Mouse (Mus musculus) kidney, adult 11 months (tissue): Measurements from ENCODE around the gene Supt16.

Experiments used
- DNase-seq: peaks from one replicate; pipeline ENCODE4 v3.0.0; 2022

Supt16 gene

GRCm38 (mm10) chr14:52197156-52197878, at the start of gene Supt16:
Supt16 (minus strand) TSS chr14:52197416.
- DNase-seq = peak; percentile 76

DNA sequence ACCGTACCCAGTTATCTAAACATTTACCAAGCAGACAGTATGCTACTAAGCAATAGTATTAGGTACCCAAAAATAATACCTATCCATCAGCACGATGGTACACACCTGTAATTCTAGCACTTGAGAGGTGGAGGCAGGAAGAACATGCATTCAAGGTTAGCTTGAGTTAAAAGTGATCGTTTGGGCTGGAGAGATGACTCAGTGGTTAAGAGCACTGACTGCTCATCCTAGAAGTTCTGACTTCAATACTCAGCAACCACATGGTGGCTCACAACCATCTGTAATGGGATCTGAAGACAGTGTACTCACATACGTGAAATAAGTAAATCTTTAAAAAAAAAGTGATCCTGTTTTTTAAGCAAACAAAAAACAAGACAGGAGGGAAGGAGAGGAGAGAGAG, 48.9 kb upstream of the Supt16 start:
- no peak for DNase-seq

DNA sequence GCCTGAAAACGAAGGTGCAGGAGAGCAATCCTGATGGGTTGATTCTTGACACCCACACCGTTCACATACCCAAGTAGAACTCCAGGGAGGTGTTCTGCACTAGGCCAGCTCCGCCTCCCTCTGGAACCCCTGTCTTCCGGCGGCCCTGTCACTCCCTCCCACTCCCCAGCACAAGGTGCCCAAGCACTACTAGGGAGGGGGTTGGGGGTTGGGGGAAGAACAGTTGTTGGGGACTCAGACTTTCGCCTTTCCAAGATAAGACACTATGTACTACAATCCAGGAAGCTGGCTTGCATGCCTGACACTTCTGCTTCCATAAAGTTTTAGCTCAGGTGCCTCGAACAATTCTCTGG, 47.5 kb upstream of the Supt16 start:
- DNase-seq = no peak

GRCm38 (mm10) chr14:52244041-52244689, 46.9 kb upstream of the Supt16 start:
- DNase-seq = peak; percentile 98

DNA sequence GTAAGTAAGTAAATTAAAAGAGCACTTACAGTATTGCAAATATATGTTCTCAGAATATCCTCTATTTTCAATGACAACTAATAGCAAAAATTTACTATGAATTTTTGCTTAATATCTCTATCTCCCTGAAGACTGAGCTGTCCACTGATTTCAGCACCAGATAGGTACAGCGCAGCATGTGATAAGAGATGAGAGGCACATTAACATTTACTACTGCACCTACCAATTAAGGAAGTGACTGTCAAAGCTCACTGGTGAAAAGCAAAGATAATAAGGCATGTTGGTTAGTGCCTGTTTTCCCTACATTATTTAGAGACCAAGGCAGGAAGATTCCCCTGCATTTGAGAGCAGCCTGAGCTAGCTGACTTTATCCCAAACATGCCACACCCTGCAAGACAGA, 39.0 kb upstream of the Supt16 start:
- DNase-seq = no peak

GRCm38 (mm10) chr14:52235165-52235564, 37.9 kb upstream of the Supt16 start:
- no peak for DNase-seq

- DNase-seq = no peak
These were observed 35.0 kb upstream of the Supt16 start for GRCm38 (mm10) chr14:52232249-52232648.

GRCm38 (mm10) chr14:52225972-52226371, 28.8 kb upstream of the Supt16 start:
- no peak for DNase-seq

DNA sequence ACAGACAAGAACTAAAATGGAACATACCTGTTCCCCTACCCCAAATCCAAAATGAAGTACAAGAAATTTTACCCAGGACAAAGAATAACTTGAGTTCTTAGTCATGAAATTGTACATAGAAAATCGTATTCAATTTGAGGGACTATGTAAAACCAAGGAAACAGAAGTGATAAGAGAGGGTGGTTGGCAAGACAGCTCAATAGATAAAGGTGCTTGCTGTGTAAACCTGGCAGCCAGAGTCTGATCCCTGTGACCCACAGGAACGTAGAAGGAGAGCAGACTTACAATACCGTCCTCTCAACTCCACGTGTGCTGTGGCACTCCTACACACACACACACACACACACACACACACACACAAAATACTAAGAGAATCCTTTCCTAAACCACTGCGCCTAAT, 20.0 kb upstream of the Supt16 start:
- DNase-seq = no peak

- DNase-seq = no peak
These were observed 2.2 kb upstream of the Supt16 start for GRCm38 (mm10) chr14:52199412-52199811.

- no peak for DNase-seq
These were observed 925 bp upstream of the Supt16 start for GRCm38 (mm10) chr14:52198141-52198540.

GRCm38 (mm10) chr14:52196230-52197155, 723 bp downstream of the Supt16 start:
- peak; percentile 16 for DNase-seq

- peak; percentile 38 for DNase-seq
These were observed 1.5 kb downstream of the Supt16 start for GRCm38 (mm10) chr14:52195691-52196090.

GRCm38 (mm10) chr14:52190740-52191359, 6.4 kb downstream of the Supt16 start:
- DNase-seq = peak; percentile 13

DNA sequence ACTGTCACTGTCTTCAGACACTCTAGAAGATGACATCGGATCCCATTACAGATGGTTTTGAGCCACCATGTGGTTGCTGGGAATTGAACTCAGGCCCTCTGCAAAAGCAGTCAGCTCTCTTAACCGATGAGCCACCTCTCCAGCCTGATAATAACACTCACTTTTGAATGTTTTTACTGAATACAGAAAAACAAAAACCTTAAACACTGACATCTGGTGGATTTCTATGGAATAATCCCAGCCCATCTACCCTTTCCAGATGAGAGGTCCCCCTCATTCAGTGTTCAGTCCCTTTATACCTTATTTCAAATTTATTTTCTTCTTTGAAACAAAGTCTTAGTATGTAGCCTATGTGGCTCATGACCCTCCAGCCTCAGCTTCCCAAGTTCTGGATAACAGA, 7.7 kb downstream of the Supt16 start:
- no peak for DNase-seq

GRCm38 (mm10) chr14:52188788-52189187, 8.4 kb downstream of the Supt16 start:
- no peak for DNase-seq

DNA sequence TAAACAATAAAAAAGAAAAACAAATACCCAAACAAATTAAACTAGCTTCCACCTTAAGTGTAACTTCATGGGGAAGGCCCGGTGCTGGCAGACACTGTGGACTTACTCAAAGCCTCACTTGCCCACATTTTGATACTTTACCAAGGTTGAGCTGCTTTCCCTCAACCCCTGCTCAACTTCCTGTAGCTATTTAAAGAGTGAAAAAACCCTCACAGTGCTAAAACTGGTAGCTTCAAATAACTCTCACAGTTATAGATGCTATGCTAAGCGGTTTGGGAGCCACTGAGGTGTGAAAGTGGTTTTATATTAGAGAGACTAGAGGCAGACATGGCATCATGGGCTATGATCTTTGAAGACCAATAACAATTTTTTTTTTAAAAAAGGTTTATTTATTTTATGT, 30.6 kb downstream of the Supt16 start:
- DNase-seq = no peak

DNA sequence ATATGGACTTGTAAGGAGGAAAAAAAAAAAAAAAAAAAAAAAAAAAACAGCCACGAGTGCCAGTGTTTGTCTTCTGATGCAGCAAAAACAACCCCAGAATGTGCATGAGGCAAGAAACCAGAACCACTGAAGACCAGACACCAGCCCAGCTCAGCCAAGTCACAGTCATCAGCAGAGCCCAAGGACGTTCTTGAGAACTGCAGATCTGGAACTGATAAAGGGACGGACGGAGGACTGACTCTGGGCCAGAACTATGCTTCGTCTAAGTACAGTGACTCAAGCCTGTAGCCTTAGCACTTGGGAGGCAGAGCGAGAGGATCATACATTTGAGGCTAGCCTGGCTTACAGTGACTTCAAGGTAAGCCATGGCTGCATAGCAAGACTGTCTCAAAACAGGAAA, 36.3 kb downstream of the Supt16 start:
- no peak for DNase-seq

- no peak for DNase-seq
These were observed 42.2 kb downstream of the Supt16 start for GRCm38 (mm10) chr14:52155008-52155407.

- no peak for DNase-seq
These were observed 44.6 kb downstream of the Supt16 start for GRCm38 (mm10) chr14:52152613-52153012.

DNA sequence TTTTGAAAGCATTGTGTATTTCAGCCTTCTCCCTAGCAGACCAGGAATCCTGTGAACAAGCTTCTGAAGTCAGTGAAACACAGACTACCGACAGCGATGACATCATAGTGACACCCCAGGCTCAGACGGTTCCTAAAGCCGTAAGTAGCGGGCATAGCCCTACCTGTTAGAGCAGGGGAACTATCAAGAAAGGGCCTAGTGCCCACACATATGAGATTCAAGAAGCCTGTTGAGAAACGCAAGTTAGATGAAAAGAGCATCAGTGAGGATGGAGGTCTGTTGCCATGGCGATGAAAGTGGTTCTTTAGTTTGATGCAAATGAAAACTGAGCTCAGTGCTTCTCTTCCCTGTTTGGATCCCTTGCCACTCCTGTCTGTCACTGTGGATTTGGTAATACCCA, 45.0 kb downstream of the Supt16 start:
- no peak for DNase-seq

DNA sequence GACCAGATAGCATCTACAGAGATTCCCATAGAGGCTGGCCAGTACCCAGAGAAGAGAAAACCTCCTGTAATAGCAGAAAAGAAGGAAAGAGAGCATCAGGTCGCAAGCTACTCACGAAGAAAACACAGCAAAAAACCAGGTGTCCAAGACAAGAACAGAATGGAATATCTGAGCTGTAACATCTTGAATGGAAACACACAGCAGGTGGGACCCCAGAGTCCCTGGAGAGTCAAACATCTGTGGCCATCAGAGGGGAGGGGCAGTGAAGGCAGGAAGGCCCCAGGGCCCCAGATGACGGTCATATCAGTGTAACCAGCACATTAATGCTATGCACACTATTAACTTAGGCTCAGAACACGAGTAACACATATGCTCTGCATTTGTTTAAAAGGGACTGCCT, 47.3 kb downstream of the Supt16 start:
- no peak for DNase-seq

GRCm38 (mm10) chr14:52146540-52146939, 50.7 kb downstream of the Supt16 start:
- DNase-seq = no peak
